Mouse (Mus musculus) MEL (cell line): ENCODE measurements around the gene Lzts2. TPM values are rescaled to one million over a fixed set of nuclear protein-coding genes. Genes with fewer than 3 reads are reported as not detected.

Experiments
- DNase-seq: peaks from one replicate; pipeline ENCODE4 v3.0.0; 2011; ENCODE audit warnings: low read depth, low spot score
- H3K27ac ChIP-seq: 2 replicates; pipeline ENCODE4 v1.5.1; 2012; ENCODE audit warnings: low read depth, mild to moderate bottlenecking, control low read depth, low read length, moderate library complexity; ENCODE audit not compliant: control insufficient read depth
- H3K27me3 ChIP-seq, 2 experiments: fragments of 150-350 bp in 1 of 2; sonication (generic) in 1 of 2; 2 replicates each; pipeline ENCODE4 v1.6.1; 2012; ENCODE audit warnings: low read length in 2 of 2, mild to moderate bottlenecking in 2 of 2, improper control_type of control experiment in 1 of 2, moderate library complexity in 1 of 2; ENCODE audit not compliant: insufficient read depth in 2 of 2, control insufficient read depth in 1 of 2
- H3K36me3 ChIP-seq, 2 experiments: 2 replicates each; pipeline ENCODE4 v1.6.1; 2012 to 2014; ENCODE audit warnings: low read length in 2 of 2, improper control_type of control experiment in 1 of 2, inconsistent platforms in 1 of 2, mild to moderate bottlenecking in 1 of 2; ENCODE audit not compliant: insufficient read depth in 2 of 2, control insufficient read depth in 1 of 2
- H3K4me1 ChIP-seq, 2 experiments: fragments of 150-350 bp in 1 of 2; sonication (generic) in 1 of 2; 2 replicates each; pipeline ENCODE4 v1.6.1; 2012; ENCODE audit warnings: low read length in 2 of 2, improper control_type of control experiment in 1 of 2, mild to moderate bottlenecking in 1 of 2; ENCODE audit not compliant: insufficient read depth in 2 of 2, control insufficient read depth in 1 of 2
- H3K4me3 ChIP-seq, 2 experiments: fragments of 150-350 bp in 1 of 2; sonication (generic) in 1 of 2; 2 replicates each; pipeline ENCODE4 v1.5.1; 2012; ENCODE audit warnings: low read depth in 2 of 2, low read length in 2 of 2, mild to moderate bottlenecking in 2 of 2, moderate library complexity in 2 of 2, control low read depth in 1 of 2, improper control_type of control experiment in 1 of 2; ENCODE audit not compliant: control insufficient read depth in 1 of 2, insufficient read depth in 1 of 2
- H3K79me2 ChIP-seq: 2 replicates; pipeline ENCODE4 v1.6.1; 2012; ENCODE audit warnings: mild to moderate bottlenecking, low read length, moderate library complexity; ENCODE audit not compliant: control insufficient read depth, poor library complexity, insufficient read depth
- H3K9ac ChIP-seq: 2 replicates; pipeline ENCODE4 v1.6.1; 2012; ENCODE audit warnings: low read depth, mild to moderate bottlenecking, control low read depth, low read length, moderate library complexity; ENCODE audit not compliant: control insufficient read depth, poor library complexity, severe bottlenecking
- H3K9me3 ChIP-seq: fragments of 150-350 bp; sonication (generic); replicated peaks from 2 replicates; pipeline ENCODE4 v1.6.1; 2012; ENCODE audit warnings: mild to moderate bottlenecking, low read length, improper control_type of control experiment, moderate library complexity; ENCODE audit not compliant: insufficient read depth
- CHD1 ChIP-seq: IDR thresholded peaks from 2 replicates; pipeline ENCODE4 v1.6.1; 2012; ENCODE audit warnings: low read depth, mild to moderate bottlenecking, inconsistent platforms, low read length, improper control_type of control experiment
- CHD2 ChIP-seq: IDR thresholded peaks from 2 replicates; pipeline ENCODE4 v1.6.1; 2011; ENCODE audit warnings: low read length, improper control_type of control experiment
- CTCF ChIP-seq, 3 experiments: IDR thresholded peaks in 2 of 3; conservative IDR thresholded peaks in 1 of 3; 2 replicates each; pipeline ENCODE4 v1.5.1; 2011 to 2012; ENCODE audit warnings: low read length in 3 of 3, low read depth in 2 of 3, mild to moderate bottlenecking in 2 of 3, improper control_type of control experiment in 1 of 3, inconsistent platforms in 1 of 3, mixed read lengths in 1 of 3, moderate library complexity in 1 of 3; ENCODE audit not compliant: control insufficient read depth in 1 of 3, insufficient read depth in 1 of 3, poor library complexity in 1 of 3, severe bottlenecking in 1 of 3
- ELF1 ChIP-seq: IDR thresholded peaks from 2 replicates; pipeline ENCODE4 v1.6.1; 2014; ENCODE audit warnings: low read depth, mild to moderate bottlenecking, inconsistent platforms, low read length, improper control_type of control experiment, moderate library complexity
- EP300 ChIP-seq, 2 experiments: IDR thresholded peaks; 2 replicates each; pipeline ENCODE4 v1.6.1; 2011; ENCODE audit warnings: improper control_type of control experiment in 2 of 2, low read length in 2 of 2, low read depth in 1 of 2, mild to moderate bottlenecking in 1 of 2
- GABPA ChIP-seq: IDR thresholded peaks from 2 replicates; pipeline ENCODE4 v1.6.1; 2012; ENCODE audit warnings: low read depth, mild to moderate bottlenecking, inconsistent platforms, low read length, improper control_type of control experiment, moderate library complexity
- GATA1 ChIP-seq: IDR thresholded peaks from 2 replicates; pipeline ENCODE4 v1.6.1; 2011; ENCODE audit warnings: low read depth, low read length, improper control_type of control experiment
- HCFC1 ChIP-seq: IDR thresholded peaks from 2 replicates; pipeline ENCODE4 v1.6.1; 2012; ENCODE audit warnings: low read depth, mild to moderate bottlenecking, inconsistent platforms, low read length, improper control_type of control experiment, moderate library complexity
- JUND ChIP-seq: IDR thresholded peaks from 2 replicates; pipeline ENCODE4 v1.6.1; 2011; ENCODE audit warnings: low read depth, mild to moderate bottlenecking, improper control_type of control experiment, low read length
- MAFK ChIP-seq: IDR thresholded peaks from 2 replicates; pipeline ENCODE4 v1.6.1; 2011; ENCODE audit warnings: low read depth, mild to moderate bottlenecking, low read length, improper control_type of control experiment, borderline replicate concordance
- MAX ChIP-seq: IDR thresholded peaks from 2 replicates; pipeline ENCODE4 v1.6.1; 2011; ENCODE audit warnings: low read length, improper control_type of control experiment
- MAZ ChIP-seq: IDR thresholded peaks from 2 replicates; pipeline ENCODE4 v1.6.1; 2012; ENCODE audit warnings: low read depth, mild to moderate bottlenecking, inconsistent platforms, low read length, improper control_type of control experiment
- MEF2A ChIP-seq: IDR thresholded peaks from 2 replicates; pipeline ENCODE4 v1.6.1; 2014; ENCODE audit warnings: low read depth, mild to moderate bottlenecking, inconsistent platforms, low read length, improper control_type of control experiment; ENCODE audit not compliant: poor library complexity, insufficient replicate concordance, severe bottlenecking; ENCODE audit errors: extremely low read depth
- MXI1 ChIP-seq: IDR thresholded peaks from 2 replicates; pipeline ENCODE4 v1.6.1; 2011; ENCODE audit warnings: mild to moderate bottlenecking, low read depth, low read length, improper control_type of control experiment
- MYC ChIP-seq: IDR thresholded peaks from 2 replicates; pipeline ENCODE4 v1.6.1; 2011; ENCODE audit warnings: low read depth, mild to moderate bottlenecking, low read length, improper control_type of control experiment, moderate library complexity
- NELFE ChIP-seq: IDR thresholded peaks from 2 replicates; pipeline ENCODE4 v1.6.1; 2011; ENCODE audit warnings: low read depth, low read length, improper control_type of control experiment
- NRF1 ChIP-seq: IDR thresholded peaks from 2 replicates; pipeline ENCODE4 v1.6.1; 2014; ENCODE audit warnings: low read depth, mild to moderate bottlenecking, inconsistent platforms, low read length, improper control_type of control experiment, moderate library complexity; ENCODE audit not compliant: poor library complexity, insufficient read depth, severe bottlenecking
- POLR2A ChIP-seq, 2 experiments: IDR thresholded peaks; 2 replicates each; pipeline ENCODE4 v1.6.1; 2011 to 2012; ENCODE audit warnings: low read length in 2 of 2, mild to moderate bottlenecking in 2 of 2, control low read depth in 1 of 2, improper control_type of control experiment in 1 of 2, low read depth in 1 of 2, moderate library complexity in 1 of 2; ENCODE audit not compliant: control insufficient read depth in 1 of 2, insufficient read depth in 1 of 2, poor library complexity in 1 of 2
- POLR2AphosphoS2 ChIP-seq: IDR thresholded peaks from 2 replicates; pipeline ENCODE4 v1.6.1; 2011; ENCODE audit warnings: low read length, improper control_type of control experiment
- POLR2AphosphoS5 ChIP-seq: IDR thresholded peaks from 2 replicates; pipeline ENCODE4 v1.6.1; 2012; ENCODE audit warnings: low read depth, borderline replicate concordance, mild to moderate bottlenecking, inconsistent platforms, low read length, moderate library complexity, mixed read lengths
- RAD21 ChIP-seq: IDR thresholded peaks from 2 replicates; pipeline ENCODE4 v1.6.1; 2011; ENCODE audit warnings: mild to moderate bottlenecking, low read depth, low read length, improper control_type of control experiment
- RCOR1 ChIP-seq: IDR thresholded peaks from 2 replicates; pipeline ENCODE4 v1.6.1; 2012; ENCODE audit warnings: low read depth, mild to moderate bottlenecking, inconsistent platforms, low read length, improper control_type of control experiment
- SIN3A ChIP-seq: IDR thresholded peaks from 2 replicates; pipeline ENCODE4 v1.6.1; 2012; ENCODE audit warnings: low read length, improper control_type of control experiment, inconsistent platforms
- SMC3 ChIP-seq: IDR thresholded peaks from 2 replicates; pipeline ENCODE4 v1.6.1; 2011; ENCODE audit warnings: low read depth, low read length, improper control_type of control experiment
- TCF12 ChIP-seq: IDR thresholded peaks from 2 replicates; pipeline ENCODE4 v1.6.1; 2014; ENCODE audit warnings: low read depth, mild to moderate bottlenecking, inconsistent platforms, low read length, improper control_type of control experiment, moderate library complexity
- UBTF ChIP-seq: IDR thresholded peaks from 2 replicates; pipeline ENCODE4 v1.6.1; 2012; ENCODE audit warnings: low read depth, mild to moderate bottlenecking, inconsistent platforms, low read length, improper control_type of control experiment, moderate library complexity, borderline replicate concordance; ENCODE audit not compliant: insufficient read depth
- USF1 ChIP-seq: IDR thresholded peaks from 2 replicates; pipeline ENCODE4 v1.6.1; 2014; ENCODE audit warnings: low read depth, mild to moderate bottlenecking, inconsistent platforms, low read length, improper control_type of control experiment, moderate library complexity
- ZC3H11A ChIP-seq: IDR thresholded peaks from 2 replicates; pipeline ENCODE4 v1.6.1; 2012; ENCODE audit warnings: low read depth, mild to moderate bottlenecking, inconsistent platforms, low read length, improper control_type of control experiment
- ZNF384 ChIP-seq: IDR thresholded peaks from 2 replicates; pipeline ENCODE4 v1.6.1; 2012; ENCODE audit warnings: low read depth, mild to moderate bottlenecking, inconsistent platforms, low read length, improper control_type of control experiment
- polyA plus RNA-seq, 2 experiments: library from polyadenylated mRNA; stranded (reverse) in 1 of 2; unstranded in 1 of 2; fragments of >175 nt in 1 of 2; fragments of >200 nt in 1 of 2; gene quantifications; 2 replicates each; pipeline versions ENCODE4 v1.2.1 to v1.2.4; 2012; ENCODE audit warnings: low replicate concordance in 2 of 2, low read depth in 1 of 2; ENCODE audit not compliant: insufficient read length in 2 of 2, insufficient read depth in 1 of 2, missing spikeins in 1 of 2
- total RNA-seq: library from RNA; depleted of rRNA; stranded (reverse); fragments of 300-350 nt; gene quantifications from 2 replicates; pipeline ENCODE4 v1.2.3, GENCODE M21; 2012

Lzts2 gene
- total and polyA plus RNA-seq, 3 experiments, result 4.0 to 13.1 TPM; not detected in 1

DNA sequence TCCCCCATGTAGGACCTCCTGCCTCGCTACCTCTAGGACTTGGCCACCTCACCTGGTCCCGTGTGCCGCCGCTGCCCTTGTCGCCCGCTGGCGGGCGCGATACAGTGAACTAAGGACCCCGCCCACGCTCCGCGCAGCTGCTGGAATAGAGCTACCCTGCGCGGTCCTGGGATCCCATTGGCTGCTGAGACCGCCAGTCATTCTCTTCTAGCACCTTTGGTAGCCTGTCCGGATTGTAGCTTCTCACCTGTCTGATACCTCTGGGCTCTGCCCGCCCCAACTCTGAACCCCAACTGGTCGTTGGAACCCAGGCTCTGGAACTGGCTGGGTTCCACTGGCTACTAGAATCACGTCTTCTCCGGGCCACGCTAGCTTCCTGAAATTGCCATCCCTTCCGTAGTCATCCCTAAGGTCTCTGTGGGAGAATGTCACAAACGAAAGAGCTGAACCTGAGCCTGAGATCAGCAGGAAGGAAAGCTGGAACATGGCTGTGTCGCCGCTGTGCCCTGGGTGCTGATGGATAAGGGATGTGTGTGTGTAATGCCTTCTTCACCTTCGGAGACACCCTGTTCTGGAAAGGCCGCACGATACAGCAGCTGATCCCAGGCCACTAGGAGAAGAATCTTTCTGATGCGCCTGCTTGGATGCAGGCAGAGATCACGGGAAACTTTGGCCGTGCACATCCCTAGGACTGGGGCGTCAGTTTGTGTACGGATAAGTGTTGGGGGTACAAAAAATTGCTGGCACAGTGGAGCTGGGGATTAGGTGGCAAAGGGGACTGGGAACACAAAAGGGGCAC, 32.5 kb downstream of the Lzts2 start (continued):
- peak; percentile 16; the same call in 1 of the 2 replicates for TF ChIP-seq SMC3
- peak; percentile 15 to 16; a peak in 1 of 4 replicates for TF ChIP-seq EP300 (IDR thresholded peaks at IDR 0.05; ENCODE audit: low read depth in 1 of 2, low read length in 2 of 2)
- TF ChIP-seq RCOR1, result 0 out of 2 replicates have a peak, but pooled peaks have one; percentile 19
- TF ChIP-seq USF1, result no peak; the same call in 1 of the 2 replicates
- peak; percentile 43; the same call in 1 of the 2 replicates for TF ChIP-seq CHD2
- TF ChIP-seq GATA1, result no peak
- TF ChIP-seq NELFE, result no peak
- TF ChIP-seq MYC, result no peak
- no peak for TF ChIP-seq RAD21
- TF ChIP-seq GABPA, result no peak
- TF ChIP-seq MXI1, result no peak
- TF ChIP-seq MAX, result peak; percentile 67
- TF ChIP-seq POLR2AphosphoS5, result no peak
- TF ChIP-seq JUND, result no peak
- no peak for TF ChIP-seq ZC3H11A
- no peak for TF ChIP-seq CHD1
- no peak; the same call in 1 of the 2 replicates for TF ChIP-seq SIN3A
- no peak for TF ChIP-seq MAFK
- TF ChIP-seq ELF1, result no peak

DNA sequence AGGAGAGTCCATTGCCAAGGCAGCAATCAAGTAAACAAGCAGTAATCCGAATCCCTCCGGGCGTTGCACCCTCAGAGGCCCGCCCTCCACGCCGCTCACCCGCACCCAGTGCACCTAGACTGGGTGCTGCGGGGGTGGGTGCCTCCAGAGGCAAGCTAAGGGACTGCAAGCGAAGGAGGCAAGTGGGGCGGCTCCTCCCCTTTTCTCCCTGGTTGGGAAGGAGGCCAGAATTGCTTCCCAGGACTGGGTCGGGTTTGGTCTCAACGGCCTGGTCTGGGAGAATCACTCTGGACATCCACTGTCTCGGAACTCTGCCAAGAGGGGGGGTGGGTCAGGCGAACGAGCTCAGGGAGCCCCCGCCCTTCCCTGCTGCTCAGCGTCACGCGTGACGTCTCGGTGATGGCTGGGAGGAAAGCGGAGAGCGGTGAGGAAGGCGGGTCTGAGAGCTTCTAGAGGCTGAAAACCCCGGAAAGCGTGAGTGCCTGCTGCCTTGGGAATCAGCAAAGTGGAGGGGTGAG, 33.3 kb downstream of the Lzts2 start, which contains the start of gene Sfxn3:
TSS of gene Sfxn3 (plus strand) at position 87 of the 518 bp plus-strand sequence.
- Histone ChIP-seq H3K9me3 (no peaks in the 10 kb centered on the region), H3K9ac (peak within 1 kb of the TSS; percentile 71), H3K79me2 (no peaks in the 10 kb centered on the region), H3K4me1 (peaks cover 5 to 13% of the 10 kb centered on the region in 2 experiments; a peak in 3 of 4 replicates), H3K27ac (peak within 1 kb of the TSS; percentile 94), H3K27me3 (peaks cover 0 to 4% of the 10 kb centered on the region in 2 experiments; a peak in 1 of 4 replicates), H3K36me3 (peaks cover 0 to 5% of the 10 kb centered on the region in 2 experiments; a peak in 1 of 4 replicates), H3K4me3 (peak within 1 kb of the TSS; percentile 63 to 69)
- DNase-seq, result peak; percentile 96
- TF ChIP-seq NELFE (peak; percentile 48), SIN3A (peak; percentile 52), ZC3H11A (no peak), EP300 (IDR thresholded peaks at IDR 0.05; ENCODE audit: low read depth in 1 of 2, low read length in 2 of 2) (peak in 1 of 2 experiments; percentile 35; a peak in 1 of 4 replicates), CTCF (IDR thresholded peaks at IDR 0.05 in 2 of 3, conservative IDR thresholded peaks at IDR 0.05 in 1 of 3; ENCODE audit: control insufficient read depth in 1 of 3, insufficient read depth in 1 of 3, low read depth in 2 of 3, low read length in 3 of 3, poor library complexity in 1 of 3, severe bottlenecking in 1 of 3) (peak; percentile 69 to 74 (median 70)), MYC (peak; percentile 18; the same call in 1 of the 2 replicates), SMC3 (peak; percentile 11; the same call in 1 of the 2 replicates), TCF12 (peak; percentile 35; the same call in 1 of the 2 replicates), CHD1 (no peak), USF1 (0 out of 2 replicates have a peak, but pooled peaks have one; percentile 27), POLR2A (IDR thresholded peaks at IDR 0.05; ENCODE audit: control insufficient read depth in 1 of 2, insufficient read depth in 1 of 2, low read depth in 1 of 2, low read length in 2 of 2, poor library complexity in 1 of 2) (peak in 1 of 2 experiments; percentile 73; a peak in 2 of 4 replicates), NRF1 (no peak), JUND (0 out of 2 replicates have a peak, but pooled peaks have one; percentile 37), ELF1 (no peak), GABPA (no peak), MAZ (peak; percentile 93), MEF2A (no peak), POLR2AphosphoS2 (no peak), MAX (peak; percentile 32), ZNF384 (no peak), UBTF (0 out of 2 replicates have a peak, but pooled peaks have one; percentile 74), CHD2 (no peak), HCFC1 (peak; percentile 54), RAD21 (peak; percentile 21; the same call in 1 of the 2 replicates)
